Mouse (Mus musculus): ENCODE measurements around the gene Mettl26.
A peak's percentile ranks its signal among the peaks of the same experiment; 100 is the strongest.
"Not testable (repeated sequence)": the region's sequence is repeated elsewhere in the genome, so short reads cannot be mapped to it uniquely, and the experiment has no call there.

Gene Mettl26

DNA sequence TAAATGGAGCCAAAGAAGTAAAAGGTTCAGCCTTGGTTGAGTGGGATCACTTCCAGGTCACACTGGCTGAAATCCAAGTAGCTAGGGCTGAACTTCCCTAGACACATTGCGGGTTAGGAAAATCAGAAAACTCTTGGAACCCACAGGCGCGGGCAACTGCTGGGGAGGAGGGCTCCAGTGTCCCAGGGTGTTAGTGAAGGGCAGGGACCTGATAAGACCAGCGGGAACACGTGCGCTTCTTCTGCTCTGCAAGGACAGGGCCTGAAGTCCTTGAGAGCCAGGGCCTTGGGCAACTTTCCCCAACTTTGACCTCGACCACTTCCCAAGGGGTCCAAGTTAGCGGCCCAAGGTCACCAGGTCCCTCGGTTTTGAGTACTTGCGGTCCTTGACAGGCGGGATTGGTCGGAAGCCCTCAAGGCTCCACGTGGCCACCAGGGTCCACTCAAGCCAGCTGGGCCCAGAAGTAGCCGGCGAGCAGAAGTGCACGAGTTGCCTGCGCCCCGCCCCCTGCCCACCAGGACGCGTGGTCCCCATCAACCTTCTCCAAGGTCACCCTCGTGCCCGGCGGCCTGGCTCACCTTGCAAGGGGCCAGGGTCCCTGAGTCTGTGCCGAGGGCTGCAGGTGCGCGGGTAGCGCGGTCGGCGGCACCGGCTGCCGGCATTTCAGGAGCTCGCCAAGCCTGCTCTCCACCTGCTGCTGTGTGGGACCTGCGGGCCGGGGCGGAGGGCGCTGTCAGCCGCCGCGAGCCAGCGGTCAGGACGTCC, 6.9 kb upstream of the Mettl26 start:
- DNase-seq (ENCODE audit: extremely low read depth, low read depth, low spot score), result no peak

DNA sequence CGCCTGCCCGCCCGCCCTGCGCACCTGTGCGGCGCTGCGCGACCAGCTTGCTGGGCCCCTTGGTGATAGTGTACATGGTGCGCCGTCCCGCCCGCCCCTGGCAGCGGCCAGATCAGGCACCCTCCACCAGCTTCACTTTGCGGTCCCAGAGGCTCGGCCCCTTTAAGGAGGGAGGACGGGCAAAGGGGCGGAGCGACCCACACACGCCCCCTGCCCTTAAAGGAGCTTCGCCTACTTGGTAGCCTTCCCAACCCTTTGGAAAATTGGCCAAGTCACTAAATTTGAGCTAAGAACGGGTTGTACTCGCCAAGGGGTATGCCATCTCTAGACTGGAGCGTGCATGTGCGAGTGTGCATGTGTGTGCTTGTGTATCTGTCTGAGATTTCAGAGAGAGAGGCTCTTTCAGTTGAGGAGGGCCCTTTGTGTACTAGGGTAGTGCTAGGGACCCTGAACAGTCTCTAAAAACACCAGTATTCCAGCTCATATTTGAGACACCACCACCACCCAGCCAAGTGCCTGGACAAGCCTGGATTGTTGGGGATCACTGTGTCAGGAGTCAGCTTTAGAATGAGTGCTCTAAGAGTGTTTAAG, 6.2 kb upstream of the Mettl26 start, which contains the start of gene Mcrip2:
Mcrip2 (minus strand) TSS at position 164 of the 591 bp plus-strand sequence.
- peak; percentile 94 for DNase-seq (ENCODE audit: extremely low read depth, low read depth, low spot score)

DNA sequence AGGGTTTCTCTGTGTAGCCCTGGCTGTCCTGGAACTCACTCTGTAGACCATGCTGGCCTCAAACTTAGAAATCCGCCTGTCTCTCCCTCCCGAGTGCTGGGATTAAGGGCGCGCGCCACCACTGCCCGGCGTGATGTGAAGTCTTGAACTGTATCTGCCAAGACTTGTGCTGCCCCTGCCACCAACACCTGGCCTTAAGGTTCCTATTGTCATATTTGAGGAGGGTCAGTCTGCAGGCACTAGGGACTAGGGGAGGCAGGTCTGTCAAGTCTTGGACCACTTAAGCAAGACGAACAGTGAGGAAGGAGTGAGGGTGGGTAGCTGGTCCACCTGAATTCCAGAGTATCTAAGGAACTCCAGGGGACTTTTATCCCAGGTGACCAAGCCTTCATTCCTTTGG, 5.4 kb upstream of the Mettl26 start:
- no peak for DNase-seq (ENCODE audit: extremely low read depth, low read depth, low spot score)

DNA sequence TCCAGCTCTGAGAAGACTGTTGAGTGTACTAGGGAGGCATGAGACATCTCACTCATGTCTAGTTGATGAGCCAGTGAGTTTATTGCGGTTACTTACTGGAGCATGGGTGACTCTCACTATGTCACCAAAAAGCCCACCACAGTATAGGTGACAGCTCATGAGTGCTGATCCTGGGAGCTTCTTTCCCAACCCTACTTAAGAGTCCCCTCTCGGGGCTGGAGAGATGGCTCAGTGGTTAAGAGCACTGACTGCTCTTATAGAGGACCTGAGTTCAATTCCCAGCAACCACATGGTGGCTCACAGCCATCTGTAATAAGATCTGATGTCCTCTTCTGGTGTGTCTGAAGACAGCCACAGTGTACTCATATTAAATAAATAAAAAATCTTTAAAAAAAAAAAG, 4.9 kb upstream of the Mettl26 start:
- no peak for DNase-seq (ENCODE audit: extremely low read depth, low read depth, low spot score)

DNA sequence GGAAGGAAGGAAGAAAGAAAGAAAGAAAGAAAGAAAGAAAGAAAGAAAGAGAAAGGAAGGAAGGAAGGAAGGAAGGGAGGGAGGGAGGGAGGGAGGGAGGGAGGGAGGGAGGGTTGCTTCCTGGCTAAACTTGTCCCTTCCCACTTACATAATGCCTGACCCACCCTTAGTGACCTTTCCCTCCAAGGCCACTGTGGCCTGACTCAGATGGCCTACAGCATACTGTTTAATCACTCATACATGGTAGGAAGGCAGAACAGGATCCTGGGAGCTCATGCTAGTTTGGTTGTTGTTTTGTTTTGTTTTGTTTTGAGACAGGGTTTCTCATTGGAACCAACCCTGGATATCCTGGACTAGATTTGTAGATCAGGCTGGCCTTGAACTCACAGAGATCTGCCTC, 3.3 kb upstream of the Mettl26 start:
- DNase-seq (ENCODE audit: extremely low read depth, low read depth, low spot score), result not testable (repeated sequence)

DNA sequence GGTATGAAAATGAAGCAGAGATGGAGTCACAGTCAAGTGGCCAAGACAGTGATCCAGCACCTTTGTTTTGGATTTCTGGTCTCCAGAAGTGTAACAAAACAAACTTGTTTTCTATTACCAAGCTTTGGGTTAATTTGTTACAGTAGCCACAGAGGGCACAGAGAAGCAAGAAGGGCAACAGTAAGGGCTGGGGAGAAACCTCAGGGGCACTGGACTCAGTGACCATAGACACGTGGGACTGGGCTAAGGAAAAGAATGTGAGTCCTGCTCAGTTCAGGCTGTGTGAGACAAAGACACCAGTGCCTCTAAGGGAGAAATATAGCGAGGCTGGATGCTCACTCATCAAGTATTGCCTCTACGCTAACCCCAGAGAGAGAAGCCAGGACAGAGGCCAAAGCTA, 2.2 kb upstream of the Mettl26 start:
- no peak for DNase-seq (ENCODE audit: extremely low read depth, low read depth, low spot score)

DNA sequence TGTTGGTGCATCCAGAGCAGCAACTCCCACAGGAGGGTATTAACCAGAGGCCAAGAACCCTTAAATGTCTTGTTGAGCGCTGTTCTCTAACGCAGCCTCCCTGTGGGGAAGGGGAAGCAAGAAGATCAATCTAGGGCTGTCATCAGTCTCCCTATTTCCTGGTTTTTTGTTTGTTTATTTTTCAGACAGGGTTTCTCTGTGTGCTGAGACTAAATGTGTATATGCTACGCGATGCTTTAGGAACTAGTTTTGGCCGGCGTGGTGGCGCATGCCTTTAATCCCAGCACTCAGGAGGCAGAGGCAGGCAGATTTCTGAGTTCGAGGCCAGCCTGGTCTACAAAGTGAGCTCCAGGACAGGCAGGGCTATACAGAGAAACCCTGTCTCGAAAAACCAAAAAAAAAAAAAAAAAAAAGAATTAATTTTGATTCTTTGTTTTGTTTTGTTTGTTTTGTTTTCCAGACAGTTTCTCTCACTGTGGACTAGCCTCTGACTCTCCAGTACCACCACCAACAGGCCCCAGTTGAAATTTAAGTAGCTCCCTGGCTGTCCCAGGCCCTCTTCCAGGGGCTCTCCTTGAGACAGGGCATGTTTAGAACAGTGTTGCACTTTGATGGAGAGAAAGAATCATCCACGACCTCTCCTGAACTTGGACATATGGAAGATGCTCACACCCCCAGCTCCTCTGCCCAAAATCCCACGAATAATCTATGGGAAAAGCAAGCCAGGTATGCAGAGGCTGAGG, 1.3 kb upstream of the Mettl26 start:
- no peak for DNase-seq (ENCODE audit: extremely low read depth, low read depth, low spot score)

DNA sequence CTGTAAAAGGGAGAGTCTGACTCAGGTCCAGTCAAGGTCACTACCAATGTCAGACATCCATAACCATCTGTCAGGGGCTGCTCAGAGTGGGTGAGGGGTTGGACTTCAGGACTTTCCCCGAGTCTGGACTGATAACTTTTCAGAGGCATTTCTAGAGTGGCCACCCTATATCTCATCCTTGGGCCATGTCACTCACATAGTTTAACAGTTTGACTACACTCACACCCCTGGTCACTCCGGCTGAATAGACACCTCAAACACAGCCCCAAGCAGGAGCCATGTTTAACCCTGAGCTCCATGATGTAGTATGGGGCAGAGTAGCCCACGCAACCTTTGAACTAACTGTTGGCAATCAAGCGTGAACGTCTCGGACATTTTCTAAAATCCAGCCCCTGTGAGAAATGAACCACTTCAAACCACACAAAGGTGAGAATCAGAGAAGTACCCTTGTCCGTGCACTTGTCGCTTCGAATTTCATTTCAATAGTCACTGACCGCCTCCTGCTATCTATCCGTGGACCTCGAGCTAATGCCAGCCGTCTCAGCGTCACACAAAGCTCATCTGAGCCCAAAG, 640 bp upstream of the Mettl26 start:
- no peak for DNase-seq (ENCODE audit: extremely low read depth, low read depth, low spot score)

DNA sequence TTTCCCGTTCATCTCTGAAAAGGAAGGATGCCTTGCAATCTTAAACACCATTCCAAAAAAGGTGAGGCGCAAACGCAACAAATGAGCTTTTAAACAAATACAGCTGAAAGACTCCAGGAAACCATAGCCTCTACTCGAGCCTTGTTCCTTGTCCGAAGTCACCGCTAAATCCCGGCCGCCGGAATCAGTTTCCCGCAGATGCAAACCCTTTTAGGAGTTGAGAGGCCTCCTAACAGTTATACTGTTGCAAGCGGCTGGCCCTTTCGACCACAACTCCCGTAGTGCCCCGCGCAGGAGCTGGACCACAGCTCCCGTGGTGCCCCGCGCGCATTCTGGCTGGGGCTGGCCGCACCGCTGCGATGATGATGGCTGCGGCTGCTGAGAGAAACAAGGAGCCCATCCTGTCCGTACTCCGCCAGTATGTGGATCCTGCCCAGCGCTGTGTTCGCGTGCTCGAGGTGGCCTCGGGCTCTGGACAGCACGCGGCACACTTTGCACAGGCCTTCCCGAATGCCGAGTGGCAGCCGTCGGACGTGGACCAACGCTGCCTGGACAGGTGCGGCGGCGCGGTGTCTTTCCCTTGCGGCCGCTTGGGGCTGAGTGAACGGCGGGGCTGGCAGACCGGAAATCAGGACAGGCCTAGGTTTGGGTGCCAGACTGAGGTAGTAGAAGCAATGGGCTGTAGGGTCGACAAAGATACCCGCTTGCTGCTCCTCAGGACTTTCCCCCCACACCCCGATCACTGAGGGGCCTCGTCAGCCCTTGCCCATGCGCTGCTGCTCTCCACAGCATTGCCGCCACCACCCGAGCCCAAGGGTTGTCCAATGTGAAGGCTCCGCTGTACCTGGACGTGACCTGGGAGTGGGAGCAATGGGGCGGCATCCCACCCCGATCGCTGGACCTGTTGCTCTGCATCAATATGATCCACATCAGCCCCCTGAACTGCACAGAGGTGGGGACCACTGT, 580 bp downstream of the Mettl26 start:
- no peak for DNase-seq (ENCODE audit: extremely low read depth, low read depth, low spot score)

DNA sequence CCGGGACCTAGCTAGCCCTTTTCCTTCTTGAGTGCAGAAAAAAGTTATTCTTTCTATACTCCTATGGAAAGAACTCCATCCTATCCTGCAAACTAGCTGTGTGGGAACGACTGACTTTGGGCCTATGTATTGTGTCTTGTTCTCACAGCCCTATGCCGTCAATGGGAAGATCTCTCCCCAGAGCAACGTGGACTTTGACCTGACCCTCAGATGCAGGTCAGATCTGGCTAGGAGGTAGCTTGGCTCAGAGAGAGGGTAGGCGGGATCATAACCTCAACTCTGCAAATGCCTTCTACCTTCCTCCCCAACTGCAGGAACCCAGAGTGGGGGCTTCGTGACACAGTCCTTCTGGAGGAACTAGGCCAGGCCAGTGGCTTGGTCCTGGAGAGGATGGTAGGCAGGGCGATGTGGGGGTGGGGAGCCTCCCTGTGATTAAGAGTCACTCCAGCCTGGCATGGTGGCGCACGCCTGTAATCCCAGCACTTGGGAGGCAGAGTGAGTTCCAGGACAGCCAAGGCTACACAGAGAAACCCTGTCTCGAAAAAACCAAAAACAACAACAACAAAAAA, 1.6 kb downstream of the Mettl26 start:
- no peak for DNase-seq (ENCODE audit: extremely low read depth, low read depth, low spot score)

DNA sequence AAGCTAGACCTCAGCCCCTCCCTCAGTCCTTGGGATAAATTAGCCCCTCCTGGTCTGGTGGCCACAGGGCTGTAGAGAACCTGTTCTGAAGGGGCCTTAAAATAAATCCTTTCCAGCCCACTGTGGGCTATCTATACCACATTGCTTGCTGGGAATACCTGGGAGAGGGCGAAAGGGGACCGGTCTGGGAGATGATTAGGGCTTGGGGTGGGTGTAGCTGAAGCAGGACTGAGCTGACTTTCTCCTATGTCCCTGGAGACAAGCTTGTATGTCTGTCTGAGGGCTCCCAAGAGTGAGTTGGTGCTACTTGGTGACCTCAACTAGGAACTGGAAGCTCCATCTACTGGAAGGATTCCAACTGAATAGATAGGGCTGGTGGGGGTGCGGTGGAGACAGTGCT, 2.2 kb downstream of the Mettl26 start:
- DNase-seq (ENCODE audit: extremely low read depth, low read depth, low spot score), result no peak

DNA sequence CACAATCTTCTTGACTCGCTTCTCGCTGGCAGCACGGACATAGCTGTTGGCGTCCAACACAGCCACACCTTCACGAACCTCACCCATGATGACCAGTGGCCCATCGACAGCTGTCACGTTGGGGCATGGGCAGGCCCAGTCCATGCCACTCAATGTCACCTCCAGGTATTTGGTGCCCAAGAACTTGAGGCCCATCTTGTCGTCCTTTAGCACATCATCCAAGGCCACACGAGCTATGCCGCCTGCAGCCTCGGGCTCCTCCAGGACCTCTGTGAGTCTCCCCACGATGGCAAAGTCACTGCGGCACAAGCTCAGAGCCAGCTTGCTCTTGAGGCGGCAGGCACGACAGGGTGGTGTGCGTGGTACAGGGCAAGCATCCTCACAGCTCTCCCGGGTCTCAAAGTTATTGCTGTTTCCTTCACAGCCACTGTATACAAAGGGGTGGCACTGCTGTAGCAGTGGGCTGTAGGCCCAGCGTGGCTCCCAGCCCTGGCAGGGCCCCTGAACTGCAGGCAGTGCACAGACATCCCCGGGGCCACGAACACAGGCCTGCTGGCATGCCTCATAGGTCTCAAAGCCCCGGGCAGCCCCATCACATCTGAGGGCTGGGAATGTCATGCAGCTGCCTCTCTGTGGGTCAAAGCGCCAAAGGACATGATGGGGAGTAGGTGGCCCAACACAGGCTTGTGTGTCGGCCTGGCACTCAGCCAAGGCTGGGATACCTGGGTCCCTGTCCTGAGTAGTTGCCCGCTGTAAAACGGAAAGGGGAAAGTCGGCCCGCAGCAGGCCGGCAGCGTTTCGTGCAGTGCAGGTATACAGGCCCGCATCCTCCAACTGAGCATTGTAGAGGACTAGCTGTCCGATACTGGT, 3.1 kb downstream of the Mettl26 start:
- DNase-seq (ENCODE audit: extremely low read depth, low read depth, low spot score), result no peak

DNA sequence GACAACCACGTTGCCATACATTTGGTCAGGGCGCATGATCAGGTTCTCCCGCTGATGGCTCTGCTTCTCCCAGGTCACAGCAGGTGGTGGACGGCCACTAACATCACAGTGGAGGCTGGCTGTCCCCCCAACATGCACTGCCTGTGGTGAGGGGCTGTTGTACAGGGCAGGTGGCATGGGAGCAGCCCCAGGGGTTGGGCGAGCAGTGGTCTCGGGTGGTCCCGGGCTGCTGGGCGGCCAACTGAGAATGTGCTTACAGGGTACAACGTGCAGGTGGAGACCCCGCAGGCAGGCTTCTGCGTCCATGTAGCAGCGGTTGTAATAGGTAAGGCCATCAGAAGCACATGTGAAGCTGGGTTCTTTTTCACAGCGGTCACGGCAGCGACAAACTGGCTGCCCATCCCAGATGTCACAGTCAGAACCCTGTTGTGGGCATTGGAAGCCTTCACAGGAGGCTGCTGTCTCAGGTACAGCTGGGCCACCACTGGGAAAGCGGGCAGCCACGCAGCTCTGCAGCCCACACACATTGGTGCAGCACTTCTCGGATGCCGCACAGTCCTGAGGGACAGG, 3.8 kb downstream of the Mettl26 start:
- no peak for DNase-seq (ENCODE audit: extremely low read depth, low read depth, low spot score)

DNA sequence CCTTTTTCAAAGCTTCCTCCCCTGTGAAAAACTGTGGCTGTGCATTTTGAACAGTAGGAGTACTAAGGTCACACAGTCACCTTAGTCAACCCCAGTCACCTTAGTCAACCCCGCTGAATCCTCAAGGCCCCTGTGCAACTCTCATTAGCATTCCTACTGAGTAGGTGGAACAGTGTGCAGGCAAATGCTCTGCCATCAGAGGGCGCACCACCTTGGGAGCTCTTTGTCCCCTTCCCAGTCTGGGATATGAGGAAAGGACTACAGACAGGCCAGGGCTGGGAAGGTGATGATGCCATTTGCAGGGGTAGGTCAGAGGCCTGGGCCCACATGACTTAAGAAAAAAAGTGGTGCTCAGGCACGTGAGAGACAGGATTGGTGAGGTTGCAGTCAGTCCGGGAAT, 4.4 kb downstream of the Mettl26 start:
- DNase-seq (ENCODE audit: extremely low read depth, low read depth, low spot score), result no peak

DNA sequence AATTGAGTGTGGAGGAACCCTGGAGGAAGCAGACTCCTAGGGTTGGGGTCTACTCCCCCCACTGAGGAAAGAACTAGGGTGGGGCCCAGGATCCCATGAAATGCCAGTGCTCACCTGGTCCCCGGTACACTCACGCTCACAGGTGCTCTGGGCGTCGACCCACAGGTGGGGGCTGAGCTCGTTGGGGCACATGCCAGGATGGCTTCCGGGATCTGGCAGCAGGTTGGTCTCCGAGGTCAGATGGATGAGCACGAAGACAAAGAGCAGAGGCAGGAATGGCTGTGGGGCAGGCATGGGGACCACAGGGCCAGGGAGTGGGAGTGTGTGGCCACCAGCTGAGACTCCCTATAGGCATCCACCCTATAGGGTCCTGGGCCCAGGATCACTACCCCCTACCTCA, 4.9 kb downstream of the Mettl26 start:
- DNase-seq (ENCODE audit: extremely low read depth, low read depth, low spot score), result no peak

DNA sequence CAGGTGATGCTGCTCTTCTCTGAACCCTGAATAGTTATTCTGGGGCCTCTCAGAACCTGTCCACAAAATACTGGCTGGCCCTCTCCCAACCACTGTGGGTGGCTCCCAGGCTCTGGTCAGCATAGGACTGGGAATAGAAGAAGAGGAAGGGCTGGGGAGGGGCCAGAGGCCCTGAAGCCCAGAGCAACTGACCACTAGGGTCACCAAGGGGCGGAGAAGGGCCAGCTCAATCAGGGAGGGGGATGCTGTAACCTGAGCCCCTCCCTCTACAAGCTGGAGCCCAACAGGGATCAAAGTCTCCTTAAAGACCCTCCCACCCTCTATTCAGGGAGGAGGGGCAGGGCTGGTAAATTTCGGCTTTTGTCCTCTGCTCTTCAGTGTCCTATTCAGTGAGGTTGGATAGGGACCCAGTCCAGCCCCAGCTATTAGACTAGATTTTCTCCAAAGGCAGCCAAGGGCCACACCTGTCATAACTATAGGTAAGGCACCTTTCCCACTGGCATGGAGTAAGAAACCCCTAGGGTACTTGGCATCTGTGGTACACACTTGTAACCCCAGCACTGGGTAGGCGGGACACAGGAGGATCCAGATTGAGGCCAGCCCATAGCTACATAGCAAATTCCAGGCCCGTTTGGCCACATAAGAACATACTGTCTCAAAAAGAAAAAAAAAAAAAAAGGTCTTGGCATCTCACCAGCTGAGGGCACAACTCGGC, 5.5 kb downstream of the Mettl26 start, which contains the start of gene Wfikkn1:
Wfikkn1 (minus strand) TSS at position 663 of the 715 bp plus-strand sequence.
- peak; percentile 97 for DNase-seq (ENCODE audit: extremely low read depth, low read depth, low spot score)

DNA sequence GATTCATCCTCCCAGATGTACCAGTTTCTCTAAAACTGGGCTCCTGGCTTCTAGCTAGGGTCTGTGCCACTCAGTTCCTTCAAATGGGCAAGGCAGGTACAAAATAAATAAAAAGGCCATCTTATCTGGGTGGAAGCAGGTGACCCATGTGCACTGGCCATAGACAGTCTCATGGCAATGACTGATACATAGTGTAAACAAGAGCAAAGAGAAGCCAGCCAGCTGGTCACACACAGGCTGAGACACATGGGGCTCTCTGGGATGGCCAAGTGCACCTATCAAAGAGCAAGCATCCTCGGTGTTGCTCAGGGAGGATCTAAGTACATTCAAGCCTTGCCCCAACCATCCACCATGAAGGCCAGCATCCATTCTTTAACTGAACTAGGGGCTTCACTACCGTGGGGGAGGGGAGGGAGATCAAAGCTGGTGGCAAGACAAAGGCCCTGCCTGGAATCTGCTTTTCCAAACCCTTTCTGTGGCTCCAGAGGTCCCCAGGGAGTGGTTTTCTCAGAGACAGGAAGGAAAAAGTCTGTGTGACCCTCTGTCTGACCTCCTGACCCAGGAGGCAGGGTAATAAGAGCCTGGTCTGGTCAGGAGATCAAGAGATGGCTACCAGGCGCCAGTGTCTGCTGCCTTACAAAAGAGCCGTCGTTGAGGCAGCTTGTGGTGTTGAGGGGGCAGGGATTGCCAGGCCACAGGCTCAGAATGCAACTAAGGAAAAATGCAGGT, 6.2 kb downstream of the Mettl26 start:
- no peak for DNase-seq (ENCODE audit: extremely low read depth, low read depth, low spot score)

DNA sequence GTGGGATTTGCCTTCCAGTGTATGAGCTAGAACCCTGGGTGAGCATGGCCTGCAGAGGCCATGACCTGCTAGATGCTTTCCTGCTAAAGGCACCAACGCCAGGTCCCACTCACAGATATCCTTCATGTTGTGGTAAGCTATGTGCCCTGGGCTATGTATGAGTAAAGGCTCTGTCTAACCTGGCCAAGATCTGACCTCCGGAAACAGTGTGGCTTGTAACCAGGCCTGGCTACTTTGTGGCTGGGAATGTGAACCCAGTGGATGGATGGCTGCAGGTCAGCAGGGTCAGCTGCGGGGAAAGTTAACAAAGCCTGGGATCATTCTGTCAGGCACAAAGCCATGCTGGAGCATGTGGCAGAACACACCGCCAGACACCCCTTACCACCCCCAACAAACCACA, 6.8 kb downstream of the Mettl26 start:
- DNase-seq (ENCODE audit: extremely low read depth, low read depth, low spot score), result no peak
